Mouse (Mus musculus): ENCODE measurements around the gene U2af2.

- no peak for TF ChIP-seq CTCF (IDR thresholded peaks at IDR 0.05; ENCODE audit: control insufficient read depth, insufficient read depth, insufficient read length)
- no peak for TF ChIP-seq USF1 (IDR thresholded peaks at IDR 0.05; ENCODE audit: low read depth)
- TF ChIP-seq MYOD1 (IDR thresholded peaks at IDR 0.05; ENCODE audit: control insufficient read depth, insufficient read length, low read depth), result no peak
- TF ChIP-seq MAX (IDR thresholded peaks at IDR 0.05), result no peak
- no peak for TF ChIP-seq CEBPB (IDR thresholded peaks at IDR 0.05; ENCODE audit: low read depth)
- no peak for TF ChIP-seq FOSL1 (IDR thresholded peaks at IDR 0.05; ENCODE audit: insufficient read depth, low read length, poor library complexity, severe bottlenecking)
These were observed 13.0 kb downstream of the U2af2 start for GRCm38 (mm10) chr7:5074984-5075383.
